1 mouse cellular context compared by ENCODE assay signal in genomic region chr7:30664529-30665200, GRCm38 (mm10).
TF ChIP-seq lines count a peak whose summit lies in the region.

Gene Haus5 (minus strand): TSS chr7:30664994.

TF ChIP-seq in CH12.LX, 34 proteins besides CTCF, POLR2A, EP300 and RAD21 (continued from another document):
- TF ChIP-seq TCF12 (IDR thresholded peaks at IDR 0.05; ENCODE audit: low read depth, low read length) (peak; percentile 81), HCFC1 (IDR thresholded peaks at IDR 0.05; ENCODE audit: low read depth, low read length) (peak; percentile 87), JUND (conservative IDR thresholded peaks at IDR 0.05; ENCODE audit: low read depth, low read length) (no peak), BHLHE40 (IDR thresholded peaks at IDR 0.05; ENCODE audit: low read depth, low read length) (no peak; the same call in 1 of the 2 replicates), ELF1 (IDR thresholded peaks at IDR 0.05; ENCODE audit: low read depth, low read length) (peak; percentile 73), RCOR1 (conservative IDR thresholded peaks at IDR 0.05; ENCODE audit: low read depth, low read length) (no peak), E2F4 (IDR thresholded peaks at IDR 0.05; ENCODE audit: insufficient replicate concordance, low read depth, low read length) (peak; percentile 92)
